Mouse (Mus musculus) adipocyte (in vitro differentiated cells): Measurements from ENCODE around the gene Ints11.
A peak's percentile ranks its signal among the peaks of the same experiment; 100 is the strongest.

ENCODE experiments used
- DNase-seq: peaks from one replicate; pipeline ENCODE4 v3.0.0-alpha.2; 2016; ENCODE audit warnings: low spot score

The Ints11 gene

GRCm38 (mm10) chr4:155892438-155893211 is 23.3 kb downstream of the Ints11 start:
- DNase-seq = peak; percentile 48

- no peak for DNase-seq
These were observed 23.9 kb downstream of the Ints11 start for GRCm38 (mm10) chr4:155893212-155893690.

GRCm38 (mm10) chr4:155894311-155894881 is 25.1 kb downstream of the Ints11 start:
- peak; percentile 45 for DNase-seq

- peak; percentile 30 for DNase-seq
These were observed 25.9 kb downstream of the Ints11 start for GRCm38 (mm10) chr4:155895216-155895615.

- DNase-seq = no peak
These were observed 26.5 kb downstream of the Ints11 start for GRCm38 (mm10) chr4:155895826-155896225.

- no peak for DNase-seq
These were observed 27.1 kb downstream of the Ints11 start for GRCm38 (mm10) chr4:155896461-155896860.

GRCm38 (mm10) chr4:155898318-155898717 is 29.0 kb downstream of the Ints11 start:
- no peak for DNase-seq

GRCm38 (mm10) chr4:155899355-155899754 is 30.0 kb downstream of the Ints11 start:
- no peak for DNase-seq

- DNase-seq = no peak
These were observed 31.9 kb downstream of the Ints11 start for GRCm38 (mm10) chr4:155901205-155901604.

- DNase-seq = no peak
These were observed 33.9 kb downstream of the Ints11 start for GRCm38 (mm10) chr4:155903246-155903645.

- DNase-seq = no peak
These were observed 35.2 kb downstream of the Ints11 start for GRCm38 (mm10) chr4:155904318-155905102.

GRCm38 (mm10) chr4:155905634-155906033 is 36.3 kb downstream of the Ints11 start:
- no peak for DNase-seq

GRCm38 (mm10) chr4:155906125-155906524 is 36.8 kb downstream of the Ints11 start:
- no peak for DNase-seq

- no peak for DNase-seq
These were observed 37.7 kb downstream of the Ints11 start for GRCm38 (mm10) chr4:155907003-155907402.

GRCm38 (mm10) chr4:155908281-155908680 is 38.9 kb downstream of the Ints11 start:
- DNase-seq = no peak

- DNase-seq = no peak
These were observed 39.4 kb downstream of the Ints11 start for GRCm38 (mm10) chr4:155908751-155909150.

GRCm38 (mm10) chr4:155932031-155932430 is 62.7 kb downstream of the Ints11 start:
- no peak for DNase-seq
